Mouse (Mus musculus) heart, embryonic 13.5 days (tissue): ENCODE measurements at regions not wholly inside any gene's neighbourhood (a gene's known extent, or its start where the extent isn't known, plus 50 kb on each side); places are given as distances from the start of the nearest gene placed in this dataset.

Experiments
- ATAC-seq: fragments of 200-750 bp; cut with Nextera tagmentation; 2 replicates; pipeline ENCODE4 v1.8.0; 2017; ENCODE audit warnings: moderate TSS enrichment; ENCODE audit not compliant: insufficient number of reproducible peaks, low FRiP score, low TSS enrichment; ENCODE audit errors: extremely low read depth
- H3K27ac ChIP-seq: fragments of 300-500 bp; sonication (generic); replicated peaks from 2 replicates; pipeline ENCODE4 v1.5.1; 2015; ENCODE audit warnings: moderate library complexity, mild to moderate bottlenecking, inconsistent platforms
- H3K27me3 ChIP-seq: fragments of 300-500 bp; sonication (generic); replicated peaks from 2 replicates; pipeline ENCODE4 v1.6.1; 2015; ENCODE audit warnings: mild to moderate bottlenecking, inconsistent platforms
- H3K36me3 ChIP-seq: fragments of 300-500 bp; sonication (generic); 2 replicates; pipeline ENCODE4 v1.6.1; 2015; ENCODE audit warnings: mild to moderate bottlenecking, inconsistent platforms
- H3K4me1 ChIP-seq: fragments of 300-500 bp; sonication (generic); 2 replicates; pipeline ENCODE4 v1.6.1; 2015; ENCODE audit warnings: inconsistent platforms
- H3K4me2 ChIP-seq: fragments of 300-500 bp; sonication (generic); 2 replicates; pipeline ENCODE4 v1.6.1; 2015; ENCODE audit warnings: inconsistent platforms, mild to moderate bottlenecking, moderate library complexity
- H3K4me3 ChIP-seq: fragments of 300-500 bp; sonication (generic); 2 replicates; pipeline ENCODE4 v1.5.1; 2015; ENCODE audit warnings: moderate library complexity, mild to moderate bottlenecking, inconsistent platforms
- H3K9ac ChIP-seq: fragments of 300-500 bp; sonication (generic); 2 replicates; pipeline ENCODE4 v1.6.1; 2015; ENCODE audit warnings: inconsistent platforms, mild to moderate bottlenecking, moderate library complexity
- H3K9me3 ChIP-seq: fragments of 300-500 bp; sonication (generic); 2 replicates; pipeline ENCODE4 v1.6.1; 2016; ENCODE audit warnings: inconsistent platforms
- WGBS: fragments of 180-500 bp; shearing (Covaris S2); methylation state at CpG from one replicate; pipeline ENCODE4 v1.1.7; 2015; ENCODE audit warnings: mixed read lengths; 5-methylcytosine and 5-hydroxymethylcytosine counted together

GRCm38 (mm10) chr6:127275430-127275784 is 123.4 kb upstream of the Ccnd2 start:
- no peak overlapping the region for H3K4me2 ChIP-seq
- H3K36me3 ChIP-seq: no peaks in the 10 kb centered on the region
- ATAC-seq: no peak
- H3K4me1 ChIP-seq: peaks cover 20% of the 10 kb centered on the region
- no peaks in the 10 kb centered on the region for H3K9me3 ChIP-seq
- 82% methylated on average over 2 of the region's 2 CpGs for WGBS
- no peak overlapping the region for H3K4me3 ChIP-seq
- peaks cover 4% of the 10 kb centered on the region; the same call in 1 of the 2 replicates for H3K27me3 ChIP-seq
- no peak overlapping the region for H3K9ac ChIP-seq
- peak overlapping the region; percentile 73; the same call in 1 of the 2 replicates for H3K27ac ChIP-seq

GRCm38 (mm10) chr6:127276362-127276761 is 124.4 kb upstream of the Ccnd2 start:
- no peak for ATAC-seq
- 86% methylated on average over 4 of the region's 4 CpGs for WGBS

GRCm38 (mm10) chr6:127278402-127278801 is 126.4 kb upstream of the Ccnd2 start:
- WGBS: 80% methylated on average over 4 of the region's 4 CpGs
- H3K4me1 ChIP-seq: peaks cover 10% of the 10 kb centered on the region
- no peak overlapping the region for H3K9ac ChIP-seq
- H3K36me3 ChIP-seq: no peaks in the 10 kb centered on the region
- H3K9me3 ChIP-seq: no peaks in the 10 kb centered on the region
- ATAC-seq: no peak
- no peak overlapping the region for H3K27ac ChIP-seq
- no peak overlapping the region for H3K4me2 ChIP-seq
- 0 out of 2 replicates have a peak, but pooled peaks cover 4% of the 10 kb centered on the region for H3K27me3 ChIP-seq
- no peak overlapping the region for H3K4me3 ChIP-seq

More at GRCm38 (mm10) chr6:127276362-127276761, 124.4 kb upstream of the Ccnd2 start:
- H3K27me3 ChIP-seq: no peaks in the 10 kb centered on the region
- H3K27ac ChIP-seq: no peak overlapping the region
- H3K9ac ChIP-seq: no peak overlapping the region
- H3K9me3 ChIP-seq: no peaks in the 10 kb centered on the region
- H3K36me3 ChIP-seq: no peaks in the 10 kb centered on the region
- H3K4me1 ChIP-seq: peaks cover 20% of the 10 kb centered on the region
- H3K4me3 ChIP-seq: no peak overlapping the region
- H3K4me2 ChIP-seq: no peak overlapping the region

GRCm38 (mm10) chr6:127284226-127284625 is 132.2 kb upstream of the Ccnd2 start:
- H3K4me2 ChIP-seq: no peak overlapping the region
- no peak overlapping the region for H3K9ac ChIP-seq
- H3K4me1 ChIP-seq: peaks cover 16% of the 10 kb centered on the region; the same call in 1 of the 2 replicates
- H3K36me3 ChIP-seq: no peaks in the 10 kb centered on the region
- H3K9me3 ChIP-seq: no peaks in the 10 kb centered on the region
- 62% methylated on average over 6 of the region's 6 CpGs for WGBS
- ATAC-seq: no peak
- H3K27me3 ChIP-seq: peaks cover 16% of the 10 kb centered on the region; the same call in 1 of the 2 replicates
- no peak overlapping the region for H3K4me3 ChIP-seq
- H3K27ac ChIP-seq: no peak overlapping the region

- H3K9me3 ChIP-seq: no peaks in the 10 kb centered on the region
- H3K27me3 ChIP-seq: peaks cover 32% of the 10 kb centered on the region
- H3K4me3 ChIP-seq: no peak overlapping the region
- peaks cover 16% of the 10 kb centered on the region; the same call in 1 of the 2 replicates for H3K4me1 ChIP-seq
- no peaks in the 10 kb centered on the region for H3K36me3 ChIP-seq
- 51% methylated on average over 12 of the region's 12 CpGs for WGBS
- no peak for ATAC-seq
- no peak overlapping the region for H3K9ac ChIP-seq
- no peak overlapping the region for H3K4me2 ChIP-seq
- H3K27ac ChIP-seq: no peak overlapping the region
These were observed 134.9 kb upstream of the Ccnd2 start for GRCm38 (mm10) chr6:127286681-127287476.

DNA sequence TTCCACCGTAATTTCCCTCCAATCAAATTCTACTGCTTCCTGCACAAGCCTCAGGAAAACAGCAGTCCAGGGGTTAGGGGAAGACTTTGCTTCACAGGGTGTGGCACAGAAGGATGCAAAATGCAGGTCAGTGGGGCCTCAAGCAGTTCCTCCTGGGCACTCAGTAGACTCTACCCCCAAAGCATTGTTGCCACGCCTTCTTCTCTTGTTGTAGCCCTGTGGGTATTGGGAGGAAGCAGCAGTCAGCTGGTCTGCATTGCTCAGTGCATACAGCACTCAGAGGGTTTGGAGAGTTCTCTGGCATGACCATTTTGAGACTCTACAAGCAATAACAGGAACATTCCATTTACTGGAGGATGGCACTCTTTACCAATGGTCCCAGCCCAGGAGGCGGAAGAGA is 137.0 kb upstream of the Ccnd2 start:
- H3K4me1 ChIP-seq: peaks cover 16% of the 10 kb centered on the region; the same call in 1 of the 2 replicates
- H3K27ac ChIP-seq: no peak overlapping the region
- no peak for ATAC-seq
- no peak overlapping the region for H3K4me2 ChIP-seq
- H3K4me3 ChIP-seq: no peak overlapping the region
- H3K9ac ChIP-seq: no peak overlapping the region
- H3K9me3 ChIP-seq: no peaks in the 10 kb centered on the region
- 85% methylated on average over 3 of the region's 3 CpGs for WGBS
- H3K27me3 ChIP-seq: peaks cover 37% of the 10 kb centered on the region
- no peaks in the 10 kb centered on the region for H3K36me3 ChIP-seq

DNA sequence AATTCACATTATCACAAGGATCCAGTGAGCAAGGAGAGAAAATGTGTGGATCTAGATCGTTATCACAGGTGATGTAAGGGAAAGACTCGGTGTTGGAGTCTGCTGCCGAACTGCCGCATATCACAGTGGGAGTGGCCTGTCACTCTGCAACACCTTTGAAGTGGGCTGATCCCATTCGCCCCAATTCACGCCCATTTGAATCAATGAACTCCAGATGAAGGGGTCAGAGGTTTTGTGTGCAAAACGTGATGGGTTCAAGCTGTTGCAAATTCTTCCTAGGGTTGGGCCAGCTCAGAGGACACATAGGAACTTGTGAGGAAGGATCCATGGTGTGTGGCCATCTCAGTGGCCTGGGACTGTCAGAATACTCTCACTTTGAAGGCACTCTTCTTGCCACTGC is 139.9 kb upstream of the Ccnd2 start:
- H3K36me3 ChIP-seq: no peaks in the 10 kb centered on the region
- ATAC-seq: no peak
- H3K27me3 ChIP-seq: peaks cover 24% of the 10 kb centered on the region
- H3K4me2 ChIP-seq: no peak overlapping the region
- no peak overlapping the region for H3K9ac ChIP-seq
- H3K9me3 ChIP-seq: no peaks in the 10 kb centered on the region
- WGBS: 32% methylated on average over 7 of the region's 7 CpGs
- 0 out of 2 replicates have a peak, but pooled peaks cover 4% of the 10 kb centered on the region for H3K4me1 ChIP-seq
- no peak overlapping the region for H3K27ac ChIP-seq
- H3K4me3 ChIP-seq: no peak overlapping the region

DNA sequence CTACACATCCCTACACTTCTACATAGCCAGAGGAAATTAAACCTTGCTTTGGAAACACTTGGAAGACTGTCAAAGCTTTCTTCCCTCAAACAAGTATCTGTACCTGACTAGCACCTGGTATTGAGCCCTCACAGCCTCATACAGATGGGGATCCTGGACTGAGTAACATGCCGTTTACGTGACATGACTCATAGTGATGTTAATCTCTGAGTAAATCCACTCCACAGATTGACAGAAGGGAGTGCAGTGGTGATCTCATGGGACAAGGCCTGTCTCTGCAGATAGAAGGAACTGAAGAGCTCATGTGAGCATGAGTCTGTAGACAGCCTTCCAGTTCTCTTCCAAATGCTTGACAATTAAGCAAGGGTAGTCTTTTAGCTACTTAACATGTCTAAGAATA is 141.8 kb upstream of the Ccnd2 start:
- 64% methylated on average over 2 of the region's 2 CpGs for WGBS
- no peaks in the 10 kb centered on the region for H3K9me3 ChIP-seq
- ATAC-seq: no peak

DNA sequence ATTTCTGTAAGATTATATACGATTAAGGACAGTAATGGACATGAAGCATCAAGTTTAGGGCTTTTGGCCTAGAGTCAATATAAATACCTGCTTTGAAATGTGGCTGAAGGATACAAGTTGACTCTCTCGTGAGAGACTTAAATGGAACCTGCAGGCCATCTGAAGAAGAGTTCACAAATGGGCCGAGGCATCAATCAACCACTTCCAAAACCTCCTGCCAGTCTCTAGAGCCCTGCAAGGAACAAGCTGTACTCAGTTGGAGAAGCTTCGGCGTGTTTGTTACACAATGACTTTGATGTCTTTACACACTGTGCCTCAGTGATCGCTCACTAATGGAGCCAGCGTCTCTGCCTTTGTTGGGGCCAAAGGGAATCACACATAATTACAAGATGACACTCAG is 146.1 kb upstream of the Ccnd2 start:
- H3K27ac ChIP-seq: no peak overlapping the region
- H3K9me3 ChIP-seq: no peaks in the 10 kb centered on the region
- no peaks in the 10 kb centered on the region for H3K36me3 ChIP-seq
- 0 out of 2 replicates have a peak, but pooled peaks cover 2% of the 10 kb centered on the region for H3K27me3 ChIP-seq
- no peaks in the 10 kb centered on the region for H3K4me1 ChIP-seq
- no peak overlapping the region for H3K4me3 ChIP-seq
- WGBS: 82% methylated on average over 7 of the region's 7 CpGs
- H3K9ac ChIP-seq: no peak overlapping the region
- ATAC-seq: no peak
- no peak overlapping the region for H3K4me2 ChIP-seq

More for the DNA sequence above, 141.8 kb upstream of the Ccnd2 start:
- peaks cover 24% of the 10 kb centered on the region for H3K27me3 ChIP-seq
- no peaks in the 10 kb centered on the region for H3K4me1 ChIP-seq
- H3K27ac ChIP-seq: no peak overlapping the region
- H3K9ac ChIP-seq: no peak overlapping the region
- H3K36me3 ChIP-seq: no peaks in the 10 kb centered on the region
- H3K4me2 ChIP-seq: no peak overlapping the region
- H3K4me3 ChIP-seq: no peak overlapping the region

DNA sequence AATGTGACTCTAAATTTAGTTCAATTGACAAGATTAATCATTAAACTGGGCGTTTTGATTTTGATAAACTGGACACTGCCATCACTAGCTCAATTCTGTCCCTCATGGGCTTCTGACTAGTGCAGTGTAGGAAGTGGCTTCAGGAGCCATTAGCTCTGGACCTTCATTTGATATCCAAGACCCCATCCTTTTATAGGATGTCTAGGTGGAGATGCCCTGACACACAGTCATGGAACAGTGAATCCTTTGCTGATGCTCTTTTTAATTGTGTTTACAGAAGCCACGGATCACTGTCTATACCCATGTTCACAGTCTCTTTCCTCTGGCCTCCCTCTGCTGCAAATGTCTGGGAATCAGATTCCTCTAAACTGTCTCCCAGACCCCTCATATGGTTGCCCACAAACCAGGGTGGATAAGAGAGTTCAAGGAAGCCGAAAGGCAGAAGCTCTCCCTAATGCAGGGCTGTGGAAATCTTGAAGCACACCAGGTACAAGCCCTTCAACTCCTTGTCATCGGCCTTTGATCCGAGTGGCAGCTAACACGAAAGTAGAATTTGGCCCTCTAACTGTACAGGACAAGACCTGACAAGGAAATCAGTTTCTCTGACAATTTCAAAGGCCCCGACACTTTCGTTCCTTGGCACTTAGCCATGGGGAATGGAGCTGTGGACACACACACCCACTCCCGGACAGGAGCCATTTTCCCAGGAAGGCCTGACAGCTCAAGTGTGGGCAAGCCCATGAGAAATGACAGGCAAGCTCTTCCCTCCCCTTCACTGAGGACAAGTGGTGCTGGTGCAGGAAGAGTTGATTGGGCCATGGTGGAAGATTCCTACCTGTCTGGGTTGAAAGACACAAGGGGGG is 135.2 kb upstream of the Parp11 start:
- Histone ChIP-seq H3K9me3 (no peaks in the 10 kb centered on the region), H3K4me3 (no peak overlapping the region), H3K27ac (0 out of 2 replicates have a peak overlapping the region, but pooled peaks have one; percentile 16), H3K4me2 (no peak overlapping the region; the same call in 1 of the 2 replicates), H3K27me3 (peaks cover 56% of the 10 kb centered on the region), H3K4me1 (peaks cover 46% of the 10 kb centered on the region), H3K9ac (no peak overlapping the region), H3K36me3 (no peaks in the 10 kb centered on the region)
- no peak; the same call in 1 of the 2 replicates for ATAC-seq
- WGBS: 29% methylated on average over 9 of the region's 9 CpGs

DNA sequence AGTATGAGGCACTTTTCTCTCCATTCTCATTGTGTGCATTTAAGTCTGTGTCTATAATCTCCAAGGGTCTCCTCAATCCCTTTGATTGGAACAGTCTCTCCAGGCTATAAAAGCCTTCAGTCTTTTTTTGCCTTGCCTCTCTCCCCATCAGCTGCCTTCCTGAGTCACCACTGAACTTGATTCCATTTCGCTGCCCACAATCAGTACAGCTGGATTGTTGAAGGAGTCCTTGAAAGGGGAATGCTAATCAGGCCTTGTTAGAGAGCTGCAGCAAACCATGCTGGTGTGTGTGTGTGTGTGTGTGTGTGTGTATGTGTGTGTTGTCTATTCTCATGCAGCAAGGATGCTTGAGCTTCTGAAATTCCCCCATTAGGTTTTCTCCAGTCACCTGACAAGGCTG is 129.3 kb upstream of the Parp11 start:
- ATAC-seq: no peak
- H3K27me3 ChIP-seq: peaks cover 32% of the 10 kb centered on the region

More for the DNA sequence above, 129.3 kb upstream of the Parp11 start:
- Histone ChIP-seq H3K36me3 (no peaks in the 10 kb centered on the region), H3K4me3 (no peak overlapping the region), H3K9ac (no peak overlapping the region), H3K4me2 (no peak overlapping the region), H3K27ac (no peak overlapping the region), H3K9me3 (no peaks in the 10 kb centered on the region), H3K4me1 (peaks cover 29% of the 10 kb centered on the region)
- 37% methylated on average over 1 of the region's 1 CpGs for WGBS
